Mouse (Mus musculus): ENCODE data around the gene Nprl2.

DNA sequence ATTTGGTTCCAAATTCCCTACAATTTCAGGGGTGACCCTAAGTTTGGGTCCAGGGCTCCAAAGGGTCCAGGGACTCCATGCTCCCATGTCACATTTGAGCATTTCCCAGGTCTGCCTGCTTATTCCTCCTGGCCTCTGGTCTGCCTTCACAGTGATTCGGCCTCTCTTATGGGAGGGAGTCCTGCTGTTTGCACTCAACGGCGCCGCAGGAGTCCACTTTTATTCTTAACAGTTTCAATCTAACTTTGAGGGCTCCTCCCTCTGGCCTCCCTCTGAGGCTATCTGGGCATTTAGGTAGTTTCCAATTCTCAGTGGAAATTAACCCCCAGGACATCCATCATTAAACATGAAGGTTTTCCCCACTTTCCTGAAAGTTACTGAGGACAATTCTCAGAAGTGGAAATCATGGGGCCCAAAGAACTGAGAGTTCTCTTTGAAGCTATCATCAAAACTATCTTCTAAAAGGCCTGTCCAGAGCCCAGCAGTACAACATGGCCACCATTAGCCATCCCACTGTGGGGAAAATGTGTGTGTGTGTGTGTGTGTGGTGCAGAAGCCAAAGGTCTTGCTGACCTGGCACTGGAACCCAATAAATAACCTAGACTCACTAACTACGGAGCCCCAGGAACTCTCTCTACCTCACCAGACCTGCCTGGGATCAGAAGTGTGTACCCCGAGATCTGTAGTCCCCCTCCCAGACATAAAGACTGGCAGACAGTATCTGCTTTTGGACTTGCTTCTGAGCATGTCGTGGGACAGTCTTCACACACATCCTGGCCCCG, 52.4 kb downstream of the Nprl2 start:
- no peak for TF ChIP-seq CTCF (IDR thresholded peaks at IDR 0.05; ENCODE audit: borderline replicate concordance, insufficient read depth, low read depth, low read length)
- TF ChIP-seq POLR2A (IDR thresholded peaks at IDR 0.05; ENCODE audit: borderline replicate concordance, insufficient read depth, low read length) = no peak

Data from cerebellum, adult 2 months (tissue).